Mouse (Mus musculus) forebrain, embryonic 16.5 days (tissue): ENCODE measurements at regions not wholly inside any gene's neighbourhood (a gene's known extent, or its start where the extent isn't known, plus 50 kb on each side); places are given as distances from the start of the nearest gene placed in this dataset.

Experiments used
- ATAC-seq: fragments of 200-750 bp; cut with Nextera tagmentation; 2 replicates; pipeline ENCODE4 v1.8.0; 2017; ENCODE audit warnings: mild to moderate bottlenecking, moderate library complexity
- H3K27ac ChIP-seq: fragments of 300-500 bp; sonication (generic); 2 replicates; pipeline ENCODE4 v1.5.1; 2014; ENCODE audit warnings: low read length, control low read depth
- H3K27me3 ChIP-seq: fragments of 300-500 bp; sonication (generic); replicated peaks from 2 replicates; pipeline ENCODE4 v1.6.1; 2014; ENCODE audit warnings: low read length; ENCODE audit not compliant: control insufficient read depth, insufficient read depth
- H3K36me3 ChIP-seq: fragments of 300-500 bp; sonication (generic); 2 replicates; pipeline ENCODE4 v1.6.1; 2014; ENCODE audit not compliant: control insufficient read depth, insufficient read depth
- H3K4me1 ChIP-seq: fragments of 300-500 bp; sonication (generic); replicated peaks from 2 replicates; pipeline ENCODE4 v1.6.1; 2014; ENCODE audit warnings: low read length; ENCODE audit not compliant: control insufficient read depth, insufficient read depth
- H3K4me2 ChIP-seq: fragments of 300-500 bp; sonication (generic); 2 replicates; pipeline ENCODE4 v1.6.1; 2014; ENCODE audit warnings: mild to moderate bottlenecking, low read length, control low read depth
- H3K4me3 ChIP-seq: fragments of 300-500 bp; sonication (generic); replicated peaks from 2 replicates; pipeline ENCODE4 v1.5.1; 2014; ENCODE audit warnings: mild to moderate bottlenecking, low read length, control low read depth
- H3K9ac ChIP-seq: fragments of 300-500 bp; sonication (generic); replicated peaks from 2 replicates; pipeline ENCODE4 v1.6.1; 2014; ENCODE audit warnings: low read depth, low read length, control low read depth
- H3K9me3 ChIP-seq: fragments of 300-500 bp; sonication (generic); 2 replicates; pipeline ENCODE4 v1.6.1; 2016; ENCODE audit warnings: low read length; ENCODE audit not compliant: control insufficient read depth
- WGBS: fragments of 180-500 bp; shearing (Covaris S2); extraction: QIAGEN DNeasy Blood & Tissue Kit; methylation state at CpG from one replicate; pipeline ENCODE4 v1.1.7; 2014; 5-methylcytosine and 5-hydroxymethylcytosine counted together

GRCm38 (mm10) chr1:137464971-137465370 lies 504.7 kb upstream of the Nr5a2 start:
- Histone ChIP-seq H3K9ac (no peak overlapping the region), H3K4me2 (no peak overlapping the region), H3K4me3 (no peak overlapping the region), H3K27ac (no peak overlapping the region), H3K9me3 (no peaks in the 10 kb centered on the region), H3K36me3 (no peaks in the 10 kb centered on the region), H3K27me3 (no peaks in the 10 kb centered on the region), H3K4me1 (no peaks in the 10 kb centered on the region)
- no peak for ATAC-seq
- 82% methylated on average over 5 of the region's 5 CpGs for WGBS

- 76% methylated on average over 1 of the region's 1 CpGs for WGBS
- H3K27me3 ChIP-seq, result no peaks in the 10 kb centered on the region
- no peak overlapping the region for H3K4me3 ChIP-seq
- H3K9me3 ChIP-seq, result no peaks in the 10 kb centered on the region
- no peak overlapping the region for H3K27ac ChIP-seq
- no peak overlapping the region for H3K9ac ChIP-seq
- H3K4me2 ChIP-seq, result no peak overlapping the region
- no peaks in the 10 kb centered on the region for H3K36me3 ChIP-seq
- H3K4me1 ChIP-seq, result no peaks in the 10 kb centered on the region
- no peak for ATAC-seq
These were observed 500.9 kb upstream of the Nr5a2 start for GRCm38 (mm10) chr1:137461189-137461588.

DNA sequence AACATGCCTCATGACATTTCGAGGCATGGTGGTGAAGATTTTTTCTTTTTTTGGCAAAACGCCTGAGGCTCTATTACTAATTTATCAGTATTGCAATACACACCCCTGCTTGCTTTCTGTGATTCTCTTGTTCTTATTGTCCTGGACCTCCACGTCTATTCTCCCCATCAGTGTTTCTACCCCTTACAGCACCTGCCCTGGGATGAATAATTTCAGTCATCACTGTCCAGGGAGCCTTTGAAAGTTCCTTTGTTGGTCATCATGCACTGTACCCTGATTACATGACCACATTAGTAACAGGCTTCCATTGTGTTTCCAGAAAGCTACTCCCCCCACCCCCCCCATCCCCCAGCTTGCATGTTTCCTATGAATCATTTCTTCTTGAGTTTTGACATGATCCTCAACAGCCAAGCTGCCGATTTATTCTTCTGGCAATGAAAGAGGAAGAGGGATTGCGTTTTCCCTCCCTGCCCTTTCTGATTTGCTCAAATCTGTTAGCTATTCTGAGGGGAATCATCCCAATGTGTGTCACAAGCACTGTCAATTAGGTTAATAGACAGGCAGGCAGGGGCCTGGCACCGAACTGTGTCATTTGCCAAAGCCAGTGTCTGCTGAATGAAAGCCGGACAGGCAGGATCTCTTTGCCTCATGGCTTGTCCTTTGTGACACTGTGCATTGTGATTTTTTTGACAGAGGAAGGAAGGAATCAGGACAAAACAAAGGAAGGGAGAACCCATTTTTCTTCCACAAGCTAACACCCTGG lies 493.4 kb upstream of the Nr5a2 start:
- no peak overlapping the region for H3K4me2 ChIP-seq
- H3K9me3 ChIP-seq, result no peaks in the 10 kb centered on the region
- H3K9ac ChIP-seq, result no peak overlapping the region
- no peaks in the 10 kb centered on the region for H3K36me3 ChIP-seq
- no peak overlapping the region for H3K4me3 ChIP-seq
- peaks cover 5% of the 10 kb centered on the region for H3K4me1 ChIP-seq
- 25% methylated on average over 7 of the region's 7 CpGs for WGBS
- peak overlapping the region; percentile 16; the same call in 1 of the 2 replicates for H3K27ac ChIP-seq
- H3K27me3 ChIP-seq, result no peaks in the 10 kb centered on the region
- peak; percentile 89 for ATAC-seq

DNA sequence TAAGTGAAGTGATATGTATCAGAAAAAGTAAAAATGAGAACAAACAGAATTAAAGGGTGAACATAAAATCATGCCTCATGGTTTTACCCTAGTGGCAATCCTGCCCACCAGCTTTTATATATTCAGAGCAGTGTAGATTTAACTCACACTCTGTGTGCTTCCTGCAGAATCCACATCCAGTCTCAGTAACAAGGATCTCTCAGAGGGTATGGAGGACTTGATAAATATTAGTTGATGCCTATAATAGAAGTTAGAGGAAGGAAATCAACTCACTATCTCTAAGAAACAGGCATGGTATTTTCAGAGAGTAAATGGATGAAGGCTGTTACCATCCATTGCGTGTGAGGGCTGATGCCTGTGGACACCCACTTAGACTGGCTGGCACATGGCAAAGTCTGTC lies 492.5 kb upstream of the Nr5a2 start:
- 0 out of 2 replicates have a peak, but pooled peaks have one; percentile 14 for ATAC-seq
- Histone ChIP-seq H3K36me3 (no peaks in the 10 kb centered on the region), H3K4me2 (no peak overlapping the region), H3K4me3 (no peak overlapping the region), H3K9ac (no peak overlapping the region), H3K4me1 (peaks cover 5% of the 10 kb centered on the region), H3K9me3 (no peaks in the 10 kb centered on the region), H3K27ac (no peak overlapping the region), H3K27me3 (no peaks in the 10 kb centered on the region)
- WGBS, result 67% methylated on average over 1 of the region's 1 CpGs

DNA sequence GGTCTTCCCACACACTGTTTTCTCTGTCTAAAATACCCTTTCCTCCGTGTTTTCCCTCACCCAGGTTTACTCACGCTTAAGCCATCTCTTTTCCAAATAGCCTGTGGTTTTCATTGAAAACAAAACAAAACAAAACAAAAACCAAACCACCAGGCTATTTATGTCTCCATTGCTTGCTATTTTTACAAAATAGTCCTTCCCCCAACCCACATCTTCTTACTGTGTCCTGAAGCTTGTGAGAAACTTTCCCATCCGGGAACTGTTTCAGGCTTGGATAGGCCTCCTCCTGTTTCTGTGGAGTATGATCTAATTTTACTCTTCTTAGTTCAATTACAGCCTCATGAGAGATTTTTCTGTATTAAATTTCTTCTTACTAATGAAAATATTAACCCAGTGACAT lies 486.2 kb upstream of the Nr5a2 start:
- Histone ChIP-seq H3K9ac (no peak overlapping the region), H3K4me1 (no peaks in the 10 kb centered on the region), H3K9me3 (no peaks in the 10 kb centered on the region), H3K4me3 (no peak overlapping the region), H3K27ac (no peak overlapping the region), H3K4me2 (no peak overlapping the region), H3K27me3 (no peaks in the 10 kb centered on the region), H3K36me3 (no peaks in the 10 kb centered on the region)
- WGBS, result 37% methylated on average over 3 of the region's 3 CpGs
- ATAC-seq, result no peak

- Histone ChIP-seq H3K27me3 (no peaks in the 10 kb centered on the region), H3K4me1 (no peaks in the 10 kb centered on the region), H3K9me3 (no peaks in the 10 kb centered on the region), H3K4me2 (no peak overlapping the region), H3K9ac (no peak overlapping the region), H3K4me3 (no peak overlapping the region), H3K36me3 (no peaks in the 10 kb centered on the region), H3K27ac (no peak overlapping the region)
- ATAC-seq, result no peak
- 86% methylated on average over 1 of the region's 1 CpGs for WGBS
These were observed 467.9 kb upstream of the Nr5a2 start for GRCm38 (mm10) chr1:137428110-137428509.

DNA sequence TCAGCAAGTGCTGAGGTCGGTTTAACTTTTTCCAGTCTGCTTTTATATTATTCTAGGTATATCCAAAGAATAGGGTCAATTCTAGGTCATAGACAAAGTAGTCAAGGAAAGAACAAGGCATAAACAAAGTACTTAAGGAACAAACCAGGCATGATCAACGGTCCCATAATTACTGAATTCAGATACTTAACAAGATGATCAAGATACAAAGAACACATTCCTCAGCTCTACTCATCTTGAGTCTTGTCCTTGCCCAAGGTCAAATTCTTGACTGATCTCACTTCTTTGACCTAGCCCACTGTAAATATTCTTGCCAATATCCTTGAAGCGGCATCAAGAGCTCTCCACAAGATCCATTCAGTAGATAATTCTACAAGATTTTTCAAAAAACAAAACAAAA lies 458.1 kb upstream of the Nr5a2 start:
- no peak overlapping the region for H3K4me2 ChIP-seq
- no peak for ATAC-seq
- H3K4me3 ChIP-seq, result no peak overlapping the region
- H3K9me3 ChIP-seq, result no peaks in the 10 kb centered on the region
- H3K27me3 ChIP-seq, result no peaks in the 10 kb centered on the region
- H3K27ac ChIP-seq, result no peak overlapping the region
- WGBS, result 63% methylated on average over 3 of the region's 3 CpGs
- no peaks in the 10 kb centered on the region for H3K4me1 ChIP-seq
- no peak overlapping the region for H3K9ac ChIP-seq
- H3K36me3 ChIP-seq, result no peaks in the 10 kb centered on the region

GRCm38 (mm10) chr1:137396736-137397135 lies 436.5 kb upstream of the Nr5a2 start:
- no peak overlapping the region for H3K4me2 ChIP-seq
- H3K9ac ChIP-seq, result no peak overlapping the region
- H3K4me1 ChIP-seq, result no peaks in the 10 kb centered on the region
- no peak overlapping the region for H3K27ac ChIP-seq
- H3K4me3 ChIP-seq, result no peak overlapping the region
- H3K36me3 ChIP-seq, result no peaks in the 10 kb centered on the region
- no peaks in the 10 kb centered on the region for H3K9me3 ChIP-seq
- no peak for ATAC-seq
- no peaks in the 10 kb centered on the region for H3K27me3 ChIP-seq

DNA sequence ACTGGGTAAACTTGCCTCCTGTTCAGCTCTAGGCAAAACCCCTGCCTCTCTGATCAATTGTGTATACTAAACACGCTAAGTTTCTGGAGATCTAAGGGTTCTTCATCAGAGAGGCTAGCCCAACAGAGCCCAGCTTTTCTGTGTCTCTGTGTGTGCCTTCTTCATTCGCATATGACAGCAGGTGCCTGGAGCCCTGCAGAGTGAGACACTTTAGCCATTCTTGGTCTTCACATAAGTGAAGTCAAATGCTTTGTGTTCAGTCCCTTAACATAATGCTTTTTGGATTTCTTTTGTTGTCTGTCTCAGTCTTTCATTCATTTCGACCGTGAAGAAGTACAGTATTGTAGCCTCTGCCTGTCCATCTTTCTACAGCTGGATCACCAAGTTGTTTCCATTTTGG lies 427.3 kb upstream of the Nr5a2 start:
- Histone ChIP-seq H3K4me1 (no peaks in the 10 kb centered on the region), H3K4me3 (no peak overlapping the region), H3K9ac (no peak overlapping the region), H3K36me3 (no peaks in the 10 kb centered on the region), H3K27me3 (no peaks in the 10 kb centered on the region), H3K4me2 (no peak overlapping the region), H3K9me3 (no peaks in the 10 kb centered on the region), H3K27ac (no peak overlapping the region)
- WGBS, result 48% methylated on average over 4 of the region's 4 CpGs
- ATAC-seq, result no peak
